Mouse (Mus musculus) intestine, embryonic 14.5 days (tissue): ENCODE data around the gene Slco3a1. TPM values are rescaled to one million over a fixed set of nuclear protein-coding genes. Genes with fewer than 3 reads are reported as not detected.

Experiments
- ATAC-seq: fragments of 200-750 bp; cut with Nextera tagmentation; replicated peaks from 2 replicates; pipeline ENCODE4 v1.8.0; 2017; ENCODE audit warnings: low read depth, moderate number of reproducible peaks, moderate TSS enrichment, moderate library complexity; ENCODE audit not compliant: low FRiP score, low TSS enrichment
- DNase-seq: peaks from one replicate; pipeline ENCODE4 v3.0.0-alpha.2; 2018; ENCODE audit warnings: low spot score
- H3K27ac ChIP-seq: fragments of 300-500 bp; sonication (generic); 2 replicates; pipeline ENCODE4 v1.5.1; 2014; ENCODE audit warnings: low read depth, mild to moderate bottlenecking, control low read depth
- H3K27me3 ChIP-seq: fragments of 300-500 bp; sonication (generic); replicated peaks from 2 replicates; pipeline ENCODE4 v1.6.1; 2014; ENCODE audit warnings: low read length, control low read depth; ENCODE audit not compliant: control insufficient read depth, insufficient read depth
- H3K36me3 ChIP-seq: fragments of 300-500 bp; sonication (generic); 2 replicates; pipeline ENCODE4 v1.6.1; 2014; ENCODE audit warnings: low read length, control low read depth; ENCODE audit not compliant: control insufficient read depth, insufficient read depth
- H3K4me1 ChIP-seq: fragments of 300-500 bp; sonication (generic); replicated peaks from 2 replicates; pipeline ENCODE4 v1.6.1; 2014; ENCODE audit warnings: low read length, control low read depth, mixed read lengths; ENCODE audit not compliant: control insufficient read depth, insufficient read depth
- H3K4me2 ChIP-seq: fragments of 300-500 bp; sonication (generic); 2 replicates; pipeline ENCODE4 v1.6.1; 2014; ENCODE audit warnings: low read length
- H3K4me3 ChIP-seq: fragments of 300-500 bp; sonication (generic); 2 replicates; pipeline ENCODE4 v1.5.1; 2014; ENCODE audit warnings: low read depth, low read length, control low read depth, mixed read lengths
- H3K9ac ChIP-seq: fragments of 300-500 bp; sonication (generic); 2 replicates; pipeline ENCODE4 v1.6.1; 2014; ENCODE audit warnings: mild to moderate bottlenecking, low read length
- H3K9me3 ChIP-seq: fragments of 300-500 bp; sonication (generic); 2 replicates; pipeline ENCODE4 v1.6.1; 2016; ENCODE audit warnings: low read length, control low read depth; ENCODE audit not compliant: control insufficient read depth
- WGBS: fragments of 180-500 bp; shearing (Covaris S2); extraction: QIAGEN DNeasy Blood & Tissue Kit; methylation state at CpG from one replicate; pipeline ENCODE4 v1.1.7; 2014; 5-methylcytosine and 5-hydroxymethylcytosine counted together
- polyA plus RNA-seq: library from polyadenylated mRNA; unstranded; fragments of >200 nt; fragmentation: Nextera tagmentation; extraction: Ambion mirVana; gene quantifications from 2 replicates; pipeline ENCODE4 v1.2.1, GENCODE M21; 2014

The Slco3a1 gene
- polyA plus RNA-seq, 1 experiment from 2014 or later: 7.9 TPM

DNA sequence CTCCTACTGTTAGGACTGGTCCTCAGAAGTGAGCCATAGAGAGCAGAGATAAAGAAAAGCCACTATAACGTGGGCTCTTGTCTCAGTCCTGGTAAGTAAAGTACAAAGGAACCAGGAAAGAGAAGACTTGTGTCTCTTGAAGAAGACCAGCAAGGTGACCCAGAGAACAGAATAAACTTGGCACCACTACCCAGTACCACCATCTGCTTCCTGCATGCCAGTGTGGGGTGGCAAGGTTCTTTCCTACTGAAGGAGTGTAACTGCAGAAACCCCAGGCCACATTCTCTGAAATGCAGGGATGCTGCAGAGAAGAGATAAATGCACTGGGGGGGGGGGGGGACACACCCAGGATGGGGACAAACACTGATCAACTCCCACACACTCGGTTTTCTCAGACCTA lies 29.0 kb downstream of the Slco3a1 start:
- no peaks in the 10 kb centered on the region for H3K4me1 ChIP-seq
- WGBS: 68% methylated on average over 2 of the region's 2 CpGs
- H3K9me3 ChIP-seq: no peaks in the 10 kb centered on the region
- DNase-seq (no peak), ATAC-seq (no peak)
- no peak overlapping the region for H3K4me3 ChIP-seq
- H3K9ac ChIP-seq: no peak overlapping the region
- H3K36me3 ChIP-seq: no peaks in the 10 kb centered on the region
- H3K27me3 ChIP-seq: no peaks in the 10 kb centered on the region
- H3K27ac ChIP-seq: no peak overlapping the region
- H3K4me2 ChIP-seq: no peak overlapping the region

GRCm38 (mm10) chr7:74524188-74524971 lies 30.2 kb downstream of the Slco3a1 start:
- WGBS: 73% methylated on average over 8 of the region's 8 CpGs
- H3K4me3 ChIP-seq: no peak overlapping the region
- H3K27me3 ChIP-seq: no peaks in the 10 kb centered on the region
- H3K27ac ChIP-seq: no peak overlapping the region
- no peaks in the 10 kb centered on the region; the same call in 1 of the 2 replicates for H3K4me1 ChIP-seq
- H3K4me2 ChIP-seq: no peak overlapping the region
- ATAC-seq: no peak
- no peaks in the 10 kb centered on the region for H3K9me3 ChIP-seq
- no peaks in the 10 kb centered on the region for H3K36me3 ChIP-seq
- DNase-seq: no peak
- no peak overlapping the region for H3K9ac ChIP-seq

DNA sequence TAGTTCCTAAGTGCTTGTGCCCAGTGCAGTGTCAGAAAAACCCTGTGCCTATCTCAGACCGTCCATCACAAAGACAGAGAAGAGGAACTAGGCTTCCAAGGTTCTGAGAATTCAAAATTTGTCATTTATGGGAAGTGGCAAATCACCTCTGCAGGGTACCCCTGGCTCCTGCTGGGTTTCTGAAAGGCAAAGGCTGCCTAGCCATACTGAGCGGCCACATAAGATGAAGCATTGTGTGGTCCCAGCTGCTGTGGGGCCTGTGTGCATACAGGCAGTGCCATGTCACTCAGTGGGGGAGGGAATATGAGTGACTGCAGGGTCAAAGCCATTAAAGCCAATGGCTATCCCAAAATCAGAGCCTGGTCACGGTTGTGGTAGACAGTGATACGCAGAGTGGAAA lies 31.5 kb downstream of the Slco3a1 start:
- no peaks in the 10 kb centered on the region; the same call in 1 of the 2 replicates for H3K4me1 ChIP-seq
- no peak overlapping the region for H3K4me3 ChIP-seq
- H3K9ac ChIP-seq: no peak overlapping the region
- ATAC-seq (no peak), DNase-seq (no peak)
- H3K4me2 ChIP-seq: no peak overlapping the region
- H3K36me3 ChIP-seq: no peaks in the 10 kb centered on the region
- H3K27me3 ChIP-seq: no peaks in the 10 kb centered on the region
- WGBS: 77% methylated on average over 4 of the region's 4 CpGs
- H3K9me3 ChIP-seq: no peaks in the 10 kb centered on the region
- H3K27ac ChIP-seq: no peak overlapping the region

DNA sequence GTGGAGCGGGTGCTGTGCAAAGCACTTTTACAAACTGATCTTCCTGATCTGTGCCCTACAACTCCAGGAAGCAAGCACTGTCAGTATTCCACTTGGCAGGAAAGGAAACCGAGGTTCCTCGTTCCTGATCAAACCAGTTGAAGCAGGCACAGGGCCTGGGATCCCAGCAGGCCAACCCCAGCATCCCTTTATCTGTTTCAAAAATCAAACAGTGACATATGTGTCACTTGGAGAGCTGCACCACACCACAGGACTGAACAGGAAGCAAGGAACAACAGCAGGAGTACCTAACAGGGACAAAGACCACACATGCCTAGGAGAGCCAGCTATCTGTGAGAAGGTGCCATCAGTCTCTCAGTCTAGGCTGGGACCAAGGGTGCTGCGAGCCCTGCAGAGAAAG lies 32.3 kb downstream of the Slco3a1 start:
- ATAC-seq: no peak
- Histone ChIP-seq H3K36me3 (no peaks in the 10 kb centered on the region), H3K4me2 (no peak overlapping the region), H3K27ac (no peak overlapping the region), H3K4me1 (no peaks in the 10 kb centered on the region; the same call in 1 of the 2 replicates), H3K9ac (no peak overlapping the region), H3K27me3 (no peaks in the 10 kb centered on the region), H3K4me3 (no peak overlapping the region), H3K9me3 (no peaks in the 10 kb centered on the region)
- DNase-seq: no peak
- WGBS: 85% methylated on average over 4 of the region's 4 CpGs

DNA sequence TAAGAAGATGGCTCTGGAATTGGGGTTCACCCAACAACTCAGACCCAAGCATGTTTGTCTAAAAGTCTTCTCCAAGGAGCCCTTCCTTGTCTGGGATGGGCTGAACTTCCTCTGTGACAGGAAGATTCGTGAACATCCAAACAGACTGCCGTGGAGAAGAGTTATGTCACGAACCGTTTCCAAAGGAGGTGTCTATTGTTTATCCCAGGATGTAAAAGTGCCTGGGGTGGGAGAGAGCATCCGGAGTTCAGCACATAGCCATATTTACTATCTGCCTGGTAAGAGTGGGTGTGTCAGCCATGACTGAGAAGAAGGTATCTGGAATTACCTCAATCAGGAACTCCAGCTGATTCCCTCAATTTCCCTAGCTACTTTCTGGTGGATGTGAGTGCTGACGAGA lies 35.2 kb downstream of the Slco3a1 start:
- no peak for ATAC-seq
- no peak overlapping the region for H3K4me3 ChIP-seq
- 21% methylated on average over 6 of the region's 6 CpGs for WGBS

GRCm38 (mm10) chr7:74518776-74519175 lies 35.8 kb downstream of the Slco3a1 start:
- Histone ChIP-seq H3K27ac (no peak overlapping the region), H3K9me3 (no peaks in the 10 kb centered on the region), H3K9ac (no peak overlapping the region), H3K4me1 (no peaks in the 10 kb centered on the region; the same call in 1 of the 2 replicates), H3K4me2 (no peak overlapping the region), H3K27me3 (no peaks in the 10 kb centered on the region), H3K36me3 (no peaks in the 10 kb centered on the region), H3K4me3 (no peak overlapping the region)
- ATAC-seq (no peak), DNase-seq (no peak)
- WGBS: 89% methylated on average over 1 of the region's 1 CpGs

More for the DNA sequence above, 35.2 kb downstream of the Slco3a1 start:
- H3K4me1 ChIP-seq: no peaks in the 10 kb centered on the region; the same call in 1 of the 2 replicates
- DNase-seq: no peak
- H3K9ac ChIP-seq: no peak overlapping the region
- H3K27ac ChIP-seq: no peak overlapping the region
- H3K9me3 ChIP-seq: no peaks in the 10 kb centered on the region
- H3K27me3 ChIP-seq: no peaks in the 10 kb centered on the region
- no peaks in the 10 kb centered on the region for H3K36me3 ChIP-seq
- H3K4me2 ChIP-seq: no peak overlapping the region

DNA sequence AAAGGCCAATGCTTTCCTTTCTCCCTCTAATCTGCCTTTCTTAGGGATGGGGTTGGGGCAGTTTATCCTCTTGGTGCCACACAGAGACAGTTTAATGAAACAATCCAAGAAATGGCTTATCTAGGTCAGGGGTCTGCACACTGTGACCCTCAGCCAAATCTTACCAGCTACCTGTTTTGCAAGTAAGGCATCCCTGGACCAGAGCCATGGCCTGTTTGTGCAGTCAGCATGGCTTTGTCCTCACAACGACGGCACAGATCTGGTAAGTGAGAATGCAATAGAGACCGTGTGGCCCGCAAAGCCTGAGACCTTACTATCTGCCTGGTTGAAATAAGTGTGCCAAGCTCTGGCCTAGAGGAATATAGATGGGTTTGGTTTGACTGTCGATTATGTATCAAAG lies 36.3 kb downstream of the Slco3a1 start:
- H3K4me1 ChIP-seq: no peaks in the 10 kb centered on the region; the same call in 1 of the 2 replicates
- no peak overlapping the region for H3K4me3 ChIP-seq
- no peak overlapping the region for H3K27ac ChIP-seq
- no peak for DNase-seq
- H3K4me2 ChIP-seq: no peak overlapping the region
- H3K9me3 ChIP-seq: no peaks in the 10 kb centered on the region
- 90% methylated on average over 5 of the region's 5 CpGs for WGBS
- H3K36me3 ChIP-seq: no peaks in the 10 kb centered on the region
- no peak overlapping the region for H3K9ac ChIP-seq
- H3K27me3 ChIP-seq: no peaks in the 10 kb centered on the region
- no peak for ATAC-seq

DNA sequence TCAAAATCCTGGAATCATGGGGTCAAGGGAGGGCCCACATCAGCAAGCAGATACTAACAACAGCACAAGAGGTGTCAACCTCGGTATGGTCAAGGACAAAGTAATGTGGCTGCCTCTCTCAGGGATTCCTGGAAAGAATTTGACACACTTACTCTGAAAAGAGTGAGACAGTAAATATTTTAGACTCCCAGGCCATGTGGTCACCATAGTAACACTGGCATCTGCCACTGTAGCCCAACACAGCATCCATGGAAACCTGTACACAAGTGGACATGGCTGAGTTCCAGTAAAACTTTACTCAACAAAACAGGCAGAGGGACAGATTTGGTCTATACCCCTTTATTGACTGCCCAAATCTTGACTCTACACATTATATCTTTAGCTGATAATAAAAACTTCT lies 43.9 kb downstream of the Slco3a1 start:
- no peaks in the 10 kb centered on the region for H3K27me3 ChIP-seq
- H3K4me1 ChIP-seq: no peaks in the 10 kb centered on the region
- H3K4me2 ChIP-seq: no peak overlapping the region
- ATAC-seq: no peak
- H3K9ac ChIP-seq: no peak overlapping the region
- WGBS: 79% methylated on average over 1 of the region's 1 CpGs
- no peak overlapping the region for H3K4me3 ChIP-seq
- H3K9me3 ChIP-seq: no peaks in the 10 kb centered on the region
- no peak overlapping the region for H3K27ac ChIP-seq
- DNase-seq: no peak
- H3K36me3 ChIP-seq: no peaks in the 10 kb centered on the region

DNA sequence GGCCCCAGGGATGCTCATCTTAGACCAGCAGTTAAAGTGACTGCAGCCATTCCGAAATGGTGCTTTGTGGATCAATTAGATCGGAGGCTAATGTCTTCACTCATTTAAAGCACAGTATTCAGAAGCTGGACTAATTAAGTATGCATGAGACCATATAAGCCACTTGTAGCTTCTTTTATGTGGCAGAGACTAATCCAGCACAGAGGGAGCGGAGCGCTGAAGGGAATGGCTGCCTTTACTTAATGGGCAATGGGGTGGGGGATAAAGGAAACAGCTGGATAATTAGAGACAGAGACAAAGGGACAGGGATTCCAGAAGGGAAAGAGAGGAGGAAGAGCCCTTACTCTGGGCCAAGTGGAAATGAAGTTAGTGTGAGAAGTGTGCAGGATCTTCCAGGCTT lies 46.4 kb downstream of the Slco3a1 start:
- Histone ChIP-seq H3K4me2 (no peak overlapping the region), H3K27me3 (no peaks in the 10 kb centered on the region), H3K27ac (no peak overlapping the region), H3K9me3 (no peaks in the 10 kb centered on the region), H3K9ac (no peak overlapping the region), H3K4me3 (no peak overlapping the region), H3K36me3 (no peaks in the 10 kb centered on the region), H3K4me1 (no peaks in the 10 kb centered on the region)
- DNase-seq: no peak
- no peak for ATAC-seq
- WGBS: 78% methylated on average over 4 of the region's 4 CpGs
